11 mouse cellular contexts compared by ENCODE assay signal in the genomic region with DNA sequence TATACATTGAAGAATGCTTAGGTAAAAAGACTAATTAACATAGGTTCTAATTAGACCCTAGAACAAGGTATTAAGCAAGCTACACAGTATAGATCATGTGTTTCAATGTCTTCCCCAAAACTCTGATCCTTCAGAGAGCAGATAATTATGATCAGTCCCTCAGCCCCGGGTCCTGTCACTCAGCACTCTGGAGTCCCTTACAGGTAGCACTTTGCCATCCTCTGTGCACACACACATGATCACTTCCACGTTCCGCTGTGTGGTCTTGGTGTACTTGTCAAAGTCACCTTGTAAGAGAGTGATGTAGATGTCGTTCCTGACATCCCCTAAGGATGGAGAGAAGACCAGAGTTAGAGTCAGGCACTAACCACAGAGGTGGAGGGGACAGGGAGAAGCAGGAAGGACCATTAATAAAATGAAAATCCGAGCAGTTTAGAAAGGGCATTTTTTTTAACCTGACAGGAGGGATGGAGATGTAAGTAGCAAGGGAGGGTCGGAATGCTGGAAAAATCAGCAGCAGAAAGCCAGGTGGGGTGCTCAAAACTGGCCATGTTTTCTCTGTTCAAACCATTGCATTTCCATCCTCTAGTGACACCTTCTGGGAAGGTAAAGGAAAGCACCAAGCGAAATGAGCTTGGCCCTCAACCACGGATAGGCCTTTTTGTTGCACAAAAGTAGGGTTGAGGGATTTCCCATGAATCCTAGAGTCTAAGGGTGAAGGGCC.
DNase-seq lines count a peak whose midpoint lies in the region; ATAC-seq lines count a peak whose summit lies in the region.
"Had no signal": no experiment of that assay in that cellular context is flagged by ENCODE, and none has a peak within 500 bp of the region (broad histone marks: within the 10 kb centered on the region; RNA-seq: fewer than 3 reads in every experiment).

No protein-coding gene starts in this region.

- H3K36me3 ChIP-seq in neural tube, embryonic 13.5 days = no peaks in the 10 kb centered on the region
- no peaks in the 10 kb centered on the region for H3K36me3 ChIP-seq in hindbrain, embryonic 14.5 days (replicated peaks; ENCODE audit: control insufficient read depth, insufficient read depth)
- H3K36me3 ChIP-seq: limb, embryonic 10.5 days had no signal

- no peaks in the 10 kb centered on the region for H3K27me3 ChIP-seq in neural tube, embryonic 13.5 days
- H3K27me3 ChIP-seq in hindbrain, embryonic 14.5 days (ENCODE audit: control insufficient read depth, insufficient read depth, low read length) = no peaks in the 10 kb centered on the region

- no peaks in the 10 kb centered on the region for H3K4me1 ChIP-seq in neural tube, embryonic 13.5 days (replicated peaks)
- no peaks in the 10 kb centered on the region for H3K4me1 ChIP-seq in hindbrain, embryonic 14.5 days (replicated peaks; ENCODE audit: control insufficient read depth, insufficient read depth, low read length)
- H3K4me1 ChIP-seq: limb, embryonic 10.5 days had no signal

- no peaks in the 10 kb centered on the region for H3K9me3 ChIP-seq in neural tube, embryonic 13.5 days
- no peaks in the 10 kb centered on the region for H3K9me3 ChIP-seq in hindbrain, embryonic 14.5 days (ENCODE audit: control insufficient read depth, low read length)
- H3K9me3 ChIP-seq: limb, embryonic 10.5 days had no signal

- peak; percentile 60; the same call in 1 of the 2 replicates for ATAC-seq in neural tube, embryonic 13.5 days (ENCODE audit: low read depth)
- 0 out of 2 replicates have a peak, but pooled peaks have one; percentile 40 for ATAC-seq in hindbrain, embryonic 14.5 days (ENCODE audit: low FRiP score)

- no peak overlapping the region for H3K27ac ChIP-seq in neural tube, embryonic 13.5 days (replicated peaks)
- no peak overlapping the region for H3K27ac ChIP-seq in hindbrain, embryonic 14.5 days
- H3K27ac ChIP-seq: limb, embryonic 10.5 days had no signal

- WGBS in neural tube, embryonic 13.5 days = 63% methylated on average over 8 of the region's 8 CpGs
- whole genome bisulfite sequencing in hindbrain, embryonic 14.5 days = 61% methylated on average over 8 of the region's 8 CpGs

- H3K4me3 ChIP-seq in neural tube, embryonic 13.5 days = no peak overlapping the region
- H3K4me3 ChIP-seq in hindbrain, embryonic 14.5 days (replicated peaks; ENCODE audit: low read length) = no peak overlapping the region
- H3K4me3 ChIP-seq: erythroblast, embryonic 14.5 days; limb, embryonic 10.5 days had no signal

- no peak overlapping the region for H3K9ac ChIP-seq in neural tube, embryonic 13.5 days
- H3K9ac ChIP-seq in hindbrain, embryonic 14.5 days = no peak overlapping the region

- DNase-seq in heart, adult 11 months = peak; percentile 56
- DNase-seq in heart, adult 8-10 months (ENCODE audit: low spot score) = no peak
- no peak for DNase-seq in neural tube, embryonic 10.5 days (ENCODE audit: extremely low spot score, low spot score)
- DNase-seq in hindbrain, embryonic 14.5 days (ENCODE audit: low spot score) = peak; percentile 63
- DNase-seq in kidney, adult 11 months = no peak
- no peak for DNase-seq in spleen, postnatal 14 days (ENCODE audit: low spot score in 2 of 2)
- DNase-seq: cerebellum, postnatal 25 days had no signal

- H3K4me2 ChIP-seq in neural tube, embryonic 13.5 days = no peak overlapping the region
- no peak overlapping the region for H3K4me2 ChIP-seq in hindbrain, embryonic 14.5 days (replicated peaks)
- H3K4me2 ChIP-seq: heart, embryonic 11.5 days had no signal

Comparison
In these comparisons a context has a peak if more than half of its experiments do, and no peak if none do; other contexts are left out.
1. DNase-seq: peak in heart, adult 11 months (single experiment) and hindbrain, embryonic 14.5 days (single experiment); none in heart, adult 8-10 months (single experiment), neural tube, embryonic 10.5 days (single experiment), kidney, adult 11 months (single experiment) and spleen, postnatal 14 days (0 of 2).